Mouse (Mus musculus) liver, postnatal 0 days (tissue): Measurements from ENCODE around the gene Slc5a1.

ENCODE experiments used
- CTCF ChIP-seq: sonication (generic); IDR thresholded peaks from 2 replicates; pipeline ENCODE4 v1.5.1; 2016; ENCODE audit warnings: antibody characterized with exemption, low read depth
- EP300 ChIP-seq: IDR thresholded peaks from 2 replicates; pipeline ENCODE4 v1.6.1; 2016; ENCODE audit warnings: antibody characterized with exemption, low read depth, mild to moderate bottlenecking

- TF ChIP-seq CTCF (no peak), EP300 (no peak)
Observed at GRCm38 (mm10) chr5:33211254-33211653, 107.2 kb downstream of the Slc5a1 start.
